Comparison of ENCODE assay signal across 8 mouse cellular contexts in the genomic region with DNA sequence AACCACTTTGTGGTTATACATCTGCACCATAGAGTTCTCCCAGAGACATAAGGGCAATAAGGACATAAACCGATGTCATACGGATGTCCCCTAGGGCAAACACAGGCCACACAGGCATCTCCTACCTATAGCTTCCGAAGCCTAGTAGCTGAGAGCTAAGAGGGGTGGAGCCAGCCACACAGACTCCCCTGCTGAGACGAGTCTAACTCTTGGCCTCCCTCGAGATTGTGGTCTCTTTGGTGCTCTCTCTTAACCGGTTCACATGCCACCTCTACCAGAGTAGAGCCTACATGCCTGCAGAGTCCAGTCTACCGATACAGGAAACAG. TPM values are rescaled to one million over a fixed set of nuclear protein-coding genes. Genes with fewer than 3 reads are reported as not detected.
DNase-seq lines count a peak whose midpoint lies in the region; ATAC-seq and TF ChIP-seq lines count a peak whose summit lies in the region.

No protein-coding gene starts in this region.

- H3K79me2 ChIP-seq in macrophage (ENCODE audit: inconsistent target): no peaks in the 10 kb centered on the region; the same call in 1 of the 2 replicates

- TF ChIP-seq CTCF in forebrain, postnatal 0 days (IDR thresholded peaks at IDR 0.05; ENCODE audit: low read depth): no peak

- H3K4me3 ChIP-seq in erythroblast, embryonic 14.5 days (replicated peaks): peak overlapping the region; percentile 67
- peak overlapping the region; percentile 59 for H3K4me3 ChIP-seq in forebrain, postnatal 0 days (ENCODE audit: low read depth, low read length)
- H3K4me3 ChIP-seq in macrophage (ENCODE audit: inconsistent target): peak overlapping the region; percentile 40

- no peaks in the 10 kb centered on the region for H3K27me3 ChIP-seq in erythroblast, embryonic 14.5 days (ENCODE audit: control insufficient read depth)
- H3K27me3 ChIP-seq in forebrain, postnatal 0 days (ENCODE audit: insufficient read depth, low read length): no peaks in the 10 kb centered on the region

- peak; percentile 21 to 31 for DNase-seq in CD8-positive naive resting alpha-beta T cell, adult 2 months (ENCODE audit: low read depth in 2 of 2, low spot score in 2 of 2)
- DNase-seq in forebrain, postnatal 0 days: no peak
- DNase-seq in urinary bladder, postnatal 14 days (ENCODE audit: low spot score): no peak
- DNase-seq in left cerebral cortex, adult 18-20 months (ENCODE audit: low spot score in 2 of 2): no peak
- DNase-seq in gastrocnemius, postnatal 25 days: no peak

- H3K27ac ChIP-seq in forebrain, postnatal 0 days (ENCODE audit: low read depth, low read length): no peak overlapping the region
- H3K27ac ChIP-seq in macrophage: no peak overlapping the region

- 15% methylated on average over 7 of the region's 7 CpGs for WGBS in forebrain, postnatal 0 days
- 12% methylated on average over 7 of the region's 7 CpGs for WGBS in macrophage (ENCODE audit: missing documents)

- no peak for ATAC-seq in erythroblast, adult 5-6 weeks (replicated peaks; ENCODE audit: low FRiP score, poor library complexity, severe bottlenecking)
- no peak for ATAC-seq in forebrain, postnatal 0 days

- peaks cover 26% of the 10 kb centered on the region for H3K36me3 ChIP-seq in erythroblast, embryonic 14.5 days (ENCODE audit: control insufficient read depth)
- H3K36me3 ChIP-seq in forebrain, postnatal 0 days (ENCODE audit: insufficient read depth): no peaks in the 10 kb centered on the region; the same call in 1 of the 2 replicates
- no peaks in the 10 kb centered on the region for H3K36me3 ChIP-seq in macrophage (ENCODE audit: inconsistent target)

- H3K9me3 ChIP-seq in erythroblast, embryonic 14.5 days (ENCODE audit: control insufficient read depth, low read length): no peaks in the 10 kb centered on the region
- H3K9me3 ChIP-seq in forebrain, postnatal 0 days (ENCODE audit: low read length): no peaks in the 10 kb centered on the region

- peak overlapping the region; percentile 57; the same call in 1 of the 2 replicates for H3K9ac ChIP-seq in forebrain, postnatal 0 days

- peak overlapping the region; percentile 92 for H3K4me2 ChIP-seq in forebrain, postnatal 0 days (ENCODE audit: low read depth)

- peaks cover 49% of the 10 kb centered on the region for H3K4me1 ChIP-seq in erythroblast, embryonic 14.5 days (ENCODE audit: control insufficient read depth)
- H3K4me1 ChIP-seq in forebrain, postnatal 0 days (ENCODE audit: insufficient read depth): 0 out of 2 replicates have a peak, but pooled peaks cover 4% of the 10 kb centered on the region

RNA-seq across cellular contexts. Expression of gene Mcrip2, which starts 1.1 kb away (rescaled TPM):
- 3.7 and 4.0 TPM in 2 replicates for polyA plus RNA-seq in erythroblast, embryonic 14.5 days (2012)
- total RNA-seq in erythroblast, adult 5-6 weeks (2015; ENCODE audit: low replicate concordance): 9.4 and 9.8 TPM in 2 replicates
- total RNA-seq in erythroblast, adult 5-6 weeks (2017; ENCODE audit: low replicate concordance): 1.7 and 8.0 TPM in 2 replicates
- 10.3 and 16.5 TPM in 2 replicates for total RNA-seq in forebrain, postnatal 0 days (2014; rRNA removed)
- polyA plus RNA-seq in forebrain, postnatal 0 days (2015; fragmentation: Nextera tagmentation; extraction: Ambion mirVana): 32.5 and 37.1 TPM in 2 replicates
- 1 to 10 TPM in 12 of 26 experiments, not detected in 14; 1.5 to 9.1 (median 3.0) TPM for total RNA-seq in macrophage (2018; cell fraction: chromatin; rRNA removed)
- total RNA-seq in macrophage (2018; cell fraction: cytosol; rRNA removed): 10 to 100 TPM in 7 of 26 experiments, 1 to 10 TPM in 19; 4.8 to 12.5 (median 8.4) TPM
- total RNA-seq in macrophage (2018; cell fraction: nucleus; rRNA removed): 1 to 10 TPM in 22 of 26 experiments, under 1 TPM in 1, not detected in 3; 0.84 to 9.2 (median 2.3) TPM
- polyA plus RNA-seq in macrophage (2018): 5.6 to 15.2 TPM (median 7.1 TPM) in 3 replicates
- total RNA-seq in left cerebral cortex, adult 18-20 months (2021): 10 to 100 TPM; 20.0 to 25.6 TPM
- total RNA-seq in gastrocnemius, postnatal 25 days (2021): 100 to 1,000 TPM; 102 to 114 TPM

RNA-seq across cellular contexts. Expression of gene Wdr90, which starts 6.2 kb away (rescaled TPM):
- 1.9 and 3.6 TPM in 2 replicates for polyA plus RNA-seq in erythroblast, embryonic 14.5 days (2012)
- total RNA-seq in erythroblast, adult 5-6 weeks (2015; ENCODE audit: low replicate concordance): 12.5 and 17.6 TPM in 2 replicates
- total RNA-seq in erythroblast, adult 5-6 weeks (2017; ENCODE audit: low replicate concordance): 10.0 and 12.7 TPM in 2 replicates
- total RNA-seq in forebrain, postnatal 0 days (2014; rRNA removed): 29.8 and 40.2 TPM in 2 replicates
- polyA plus RNA-seq in forebrain, postnatal 0 days (2015; fragmentation: Nextera tagmentation; extraction: Ambion mirVana): 8.0 and 13.2 TPM in 2 replicates
- total RNA-seq in macrophage (2018; cell fraction: chromatin; rRNA removed): 10 to 100 TPM in 24 of 26 experiments, 1 to 10 TPM in 2; 6.3 to 54.1 (median 25.6) TPM
- total RNA-seq in macrophage (2018; cell fraction: cytosol; rRNA removed): 1 to 10 TPM in 18 of 26 experiments, under 1 TPM in 8; 0.58 to 3.5 (median 1.5) TPM
- 10 to 100 TPM in 11 of 26 experiments, 1 to 10 TPM in 15; 1.6 to 33.6 (median 8.0) TPM for total RNA-seq in macrophage (2018; cell fraction: nucleus; rRNA removed)
- polyA plus RNA-seq in macrophage (2018): 1.5 to 2.9 TPM (median 2.5 TPM) in 3 replicates
- total RNA-seq in left cerebral cortex, adult 18-20 months (2021): 10 to 100 TPM; 26.0 to 31.5 TPM
- total RNA-seq in gastrocnemius, postnatal 25 days (2021): 1 to 10 TPM; 1.2 to 2.1 TPM

RNA-seq across cellular contexts. Expression of gene Mettl26, which starts 7.4 kb away (rescaled TPM):
- polyA plus RNA-seq in erythroblast, embryonic 14.5 days (2012): 6.4 and 8.3 TPM in 2 replicates
- 7.3 and 9.4 TPM in 2 replicates for total RNA-seq in erythroblast, adult 5-6 weeks (2015; ENCODE audit: low replicate concordance)
- total RNA-seq in erythroblast, adult 5-6 weeks (2017; ENCODE audit: low replicate concordance): 3.7 and 5.3 TPM in 2 replicates
- 37.0 and 41.7 TPM in 2 replicates for total RNA-seq in forebrain, postnatal 0 days (2014; rRNA removed)
- polyA plus RNA-seq in forebrain, postnatal 0 days (2015; fragmentation: Nextera tagmentation; extraction: Ambion mirVana): 43.1 and 62.2 TPM in 2 replicates
- 1 to 10 TPM in 19 of 26 experiments, not detected in 7; 1.1 to 7.9 (median 3.4) TPM for total RNA-seq in macrophage (2018; cell fraction: chromatin; rRNA removed)
- total RNA-seq in macrophage (2018; cell fraction: cytosol; rRNA removed): 1 to 10 TPM; 2.7 to 6.3 (median 4.3) TPM
- total RNA-seq in macrophage (2018; cell fraction: nucleus; rRNA removed): 1 to 10 TPM in 25 of 26 experiments, under 1 TPM in 1; 0.69 to 9.3 (median 2.3) TPM
- 3.3 to 5.5 TPM (median 5.2 TPM) in 3 replicates for polyA plus RNA-seq in macrophage (2018)
- 10 to 100 TPM; 38.7 to 40.2 TPM for total RNA-seq in left cerebral cortex, adult 18-20 months (2021)
- 10 to 100 TPM; 31.9 to 37.0 TPM for total RNA-seq in gastrocnemius, postnatal 25 days (2021)

RNA-seq across cellular contexts. Expression of gene Wfikkn1, which starts 13.2 kb away (rescaled TPM):
- polyA plus RNA-seq in erythroblast, embryonic 14.5 days (2012): 0.17 and 0.18 TPM in 2 replicates
- not detected in 2 replicates for total RNA-seq in erythroblast, adult 5-6 weeks (2015; ENCODE audit: low replicate concordance)
- total RNA-seq in erythroblast, adult 5-6 weeks (2017; ENCODE audit: low replicate concordance): 1.0 TPM in 1 of 2 replicates, not detected in the other
- total RNA-seq in forebrain, postnatal 0 days (2014; rRNA removed): 0.23 and 1.5 TPM in 2 replicates
- 0.28 and 0.29 TPM in 2 replicates for polyA plus RNA-seq in forebrain, postnatal 0 days (2015; fragmentation: Nextera tagmentation; extraction: Ambion mirVana)
- total RNA-seq in macrophage (2018; cell fraction: chromatin; rRNA removed): 10 to 100 TPM in 5 of 26 experiments, 1 to 10 TPM in 14, under 1 TPM in 6, not detected in 1; 0.44 to 13.6 (median 3.1) TPM
- total RNA-seq in macrophage (2018; cell fraction: cytosol; rRNA removed): under 1 TPM in 18 of 26 experiments, not detected in 8; 0.03 to 0.83 (median 0.18) TPM
- total RNA-seq in macrophage (2018; cell fraction: nucleus; rRNA removed): 10 to 100 TPM in 2 of 26 experiments, 1 to 10 TPM in 15, under 1 TPM in 6, not detected in 3; 0.24 to 12.0 (median 2.4) TPM
- 0.13 to 0.32 TPM (median 0.20 TPM) in 3 replicates for polyA plus RNA-seq in macrophage (2018)
- 1 to 10 TPM; 1.4 to 1.7 TPM for total RNA-seq in left cerebral cortex, adult 18-20 months (2021)
- total RNA-seq in gastrocnemius, postnatal 25 days (2021): under 1 TPM; 0.35 to 0.36 TPM

RNA-seq across cellular contexts. Expression of gene Rhot2, which starts 22.8 kb away (rescaled TPM):
- 17.7 and 19.8 TPM in 2 replicates for polyA plus RNA-seq in erythroblast, embryonic 14.5 days (2012)
- total RNA-seq in erythroblast, adult 5-6 weeks (2015; ENCODE audit: low replicate concordance): 3.3 and 9.8 TPM in 2 replicates
- 19.7 and 28.6 TPM in 2 replicates for total RNA-seq in erythroblast, adult 5-6 weeks (2017; ENCODE audit: low replicate concordance)
- total RNA-seq in forebrain, postnatal 0 days (2014; rRNA removed): 35.4 and 53.1 TPM in 2 replicates
- 8.1 and 11.3 TPM in 2 replicates for polyA plus RNA-seq in forebrain, postnatal 0 days (2015; fragmentation: Nextera tagmentation; extraction: Ambion mirVana)
- total RNA-seq in macrophage (2018; cell fraction: chromatin; rRNA removed): 100 to 1,000 TPM in 9 of 26 experiments, 10 to 100 TPM in 17; 24.0 to 173 (median 88.4) TPM
- 10 to 100 TPM; 15.1 to 29.3 (median 23.7) TPM for total RNA-seq in macrophage (2018; cell fraction: cytosol; rRNA removed)
- total RNA-seq in macrophage (2018; cell fraction: nucleus; rRNA removed): 10 to 100 TPM; 17.7 to 98.0 (median 46.0) TPM
- polyA plus RNA-seq in macrophage (2018): 20.6 to 24.8 TPM (median 22.4 TPM) in 3 replicates
- 10 to 100 TPM; 89.5 to 92.8 TPM for total RNA-seq in left cerebral cortex, adult 18-20 months (2021)
- 10 to 100 TPM; 54.4 to 76.1 TPM for total RNA-seq in gastrocnemius, postnatal 25 days (2021)

Comparison
In these comparisons a context has a peak if more than half of its experiments do, and no peak if none do; other contexts are left out.
1. DNase-seq: peak in CD8-positive naive resting alpha-beta T cell, adult 2 months (2 of 2); none in forebrain, postnatal 0 days (single experiment), urinary bladder, postnatal 14 days (single experiment), left cerebral cortex, adult 18-20 months (0 of 2) and gastrocnemius, postnatal 25 days (single experiment).
2. Peak in every context shown above with its lines, with median percentiles within 50 percentile points of each other: H3K4me3 ChIP-seq.